Mouse (Mus musculus) MEL (cell line): ENCODE measurements around the gene Zmiz1. TPM values are rescaled to one million over a fixed set of nuclear protein-coding genes. Genes with fewer than 3 reads are reported as not detected.

Source experiments
- DNase-seq: peaks from one replicate; pipeline ENCODE4 v3.0.0; 2011; ENCODE audit warnings: low read depth, low spot score
- H3K27ac ChIP-seq: 2 replicates; pipeline ENCODE4 v1.5.1; 2012; ENCODE audit warnings: low read depth, mild to moderate bottlenecking, control low read depth, low read length, moderate library complexity; ENCODE audit not compliant: control insufficient read depth
- H3K27me3 ChIP-seq, 2 experiments: fragments of 150-350 bp in 1 of 2; sonication (generic) in 1 of 2; 2 replicates each; pipeline ENCODE4 v1.6.1; 2012; ENCODE audit warnings: low read length in 2 of 2, mild to moderate bottlenecking in 2 of 2, improper control_type of control experiment in 1 of 2, moderate library complexity in 1 of 2; ENCODE audit not compliant: insufficient read depth in 2 of 2, control insufficient read depth in 1 of 2
- H3K36me3 ChIP-seq, 2 experiments: 2 replicates each; pipeline ENCODE4 v1.6.1; 2012 to 2014; ENCODE audit warnings: low read length in 2 of 2, improper control_type of control experiment in 1 of 2, inconsistent platforms in 1 of 2, mild to moderate bottlenecking in 1 of 2; ENCODE audit not compliant: insufficient read depth in 2 of 2, control insufficient read depth in 1 of 2
- H3K4me1 ChIP-seq, 2 experiments: fragments of 150-350 bp in 1 of 2; sonication (generic) in 1 of 2; 2 replicates each; pipeline ENCODE4 v1.6.1; 2012; ENCODE audit warnings: low read length in 2 of 2, improper control_type of control experiment in 1 of 2, mild to moderate bottlenecking in 1 of 2; ENCODE audit not compliant: insufficient read depth in 2 of 2, control insufficient read depth in 1 of 2
- H3K4me3 ChIP-seq, 2 experiments: fragments of 150-350 bp in 1 of 2; sonication (generic) in 1 of 2; 2 replicates each; pipeline ENCODE4 v1.5.1; 2012; ENCODE audit warnings: low read depth in 2 of 2, low read length in 2 of 2, mild to moderate bottlenecking in 2 of 2, moderate library complexity in 2 of 2, control low read depth in 1 of 2, improper control_type of control experiment in 1 of 2; ENCODE audit not compliant: control insufficient read depth in 1 of 2, insufficient read depth in 1 of 2
- H3K79me2 ChIP-seq: 2 replicates; pipeline ENCODE4 v1.6.1; 2012; ENCODE audit warnings: mild to moderate bottlenecking, low read length, moderate library complexity; ENCODE audit not compliant: control insufficient read depth, poor library complexity, insufficient read depth
- H3K9ac ChIP-seq: 2 replicates; pipeline ENCODE4 v1.6.1; 2012; ENCODE audit warnings: low read depth, mild to moderate bottlenecking, control low read depth, low read length, moderate library complexity; ENCODE audit not compliant: control insufficient read depth, poor library complexity, severe bottlenecking
- H3K9me3 ChIP-seq: fragments of 150-350 bp; sonication (generic); replicated peaks from 2 replicates; pipeline ENCODE4 v1.6.1; 2012; ENCODE audit warnings: mild to moderate bottlenecking, low read length, improper control_type of control experiment, moderate library complexity; ENCODE audit not compliant: insufficient read depth
- BHLHE40 ChIP-seq: IDR thresholded peaks from 2 replicates; pipeline ENCODE4 v1.6.1; 2012; ENCODE audit warnings: low read depth, mild to moderate bottlenecking, inconsistent platforms, low read length, improper control_type of control experiment, borderline replicate concordance
- CHD1 ChIP-seq: IDR thresholded peaks from 2 replicates; pipeline ENCODE4 v1.6.1; 2012; ENCODE audit warnings: low read depth, mild to moderate bottlenecking, inconsistent platforms, low read length, improper control_type of control experiment
- CHD2 ChIP-seq: IDR thresholded peaks from 2 replicates; pipeline ENCODE4 v1.6.1; 2011; ENCODE audit warnings: low read length, improper control_type of control experiment
- ELF1 ChIP-seq: IDR thresholded peaks from 2 replicates; pipeline ENCODE4 v1.6.1; 2014; ENCODE audit warnings: low read depth, mild to moderate bottlenecking, inconsistent platforms, low read length, improper control_type of control experiment, moderate library complexity
- EP300 ChIP-seq, 2 experiments: IDR thresholded peaks; 2 replicates each; pipeline ENCODE4 v1.6.1; 2011; ENCODE audit warnings: improper control_type of control experiment in 2 of 2, low read length in 2 of 2, low read depth in 1 of 2, mild to moderate bottlenecking in 1 of 2
- MAX ChIP-seq: IDR thresholded peaks from 2 replicates; pipeline ENCODE4 v1.6.1; 2011; ENCODE audit warnings: low read length, improper control_type of control experiment
- MYB ChIP-seq: IDR thresholded peaks from 2 replicates; pipeline ENCODE4 v1.6.1; 2011; ENCODE audit warnings: mild to moderate bottlenecking, low read depth, low read length, improper control_type of control experiment
- NELFE ChIP-seq: IDR thresholded peaks from 2 replicates; pipeline ENCODE4 v1.6.1; 2011; ENCODE audit warnings: low read depth, low read length, improper control_type of control experiment
- POLR2AphosphoS2 ChIP-seq: IDR thresholded peaks from 2 replicates; pipeline ENCODE4 v1.6.1; 2011; ENCODE audit warnings: low read length, improper control_type of control experiment
- SIN3A ChIP-seq: IDR thresholded peaks from 2 replicates; pipeline ENCODE4 v1.6.1; 2012; ENCODE audit warnings: low read length, improper control_type of control experiment, inconsistent platforms
- TBP ChIP-seq: IDR thresholded peaks from 2 replicates; pipeline ENCODE4 v1.8.0; 2011; ENCODE audit warnings: low read depth, low read length, improper control_type of control experiment
- USF2 ChIP-seq, 2 experiments: IDR thresholded peaks; 2 replicates each; pipeline ENCODE4 v1.6.1; 2011 to 2012; ENCODE audit warnings: improper control_type of control experiment in 2 of 2, low read length in 2 of 2, borderline replicate concordance in 1 of 2, inconsistent platforms in 1 of 2, low read depth in 1 of 2, mild to moderate bottlenecking in 1 of 2; ENCODE audit not compliant: insufficient read depth in 1 of 2
- ZC3H11A ChIP-seq: IDR thresholded peaks from 2 replicates; pipeline ENCODE4 v1.6.1; 2012; ENCODE audit warnings: low read depth, mild to moderate bottlenecking, inconsistent platforms, low read length, improper control_type of control experiment
- ZNF384 ChIP-seq: IDR thresholded peaks from 2 replicates; pipeline ENCODE4 v1.6.1; 2012; ENCODE audit warnings: low read depth, mild to moderate bottlenecking, inconsistent platforms, low read length, improper control_type of control experiment
- polyA plus RNA-seq, 2 experiments: library from polyadenylated mRNA; stranded (reverse) in 1 of 2; unstranded in 1 of 2; fragments of >175 nt in 1 of 2; fragments of >200 nt in 1 of 2; gene quantifications; 2 replicates each; pipeline versions ENCODE4 v1.2.1 to v1.2.4; 2012; ENCODE audit warnings: low replicate concordance in 2 of 2, low read depth in 1 of 2; ENCODE audit not compliant: insufficient read length in 2 of 2, insufficient read depth in 1 of 2, missing spikeins in 1 of 2
- total RNA-seq: library from RNA; depleted of rRNA; stranded (reverse); fragments of 300-350 nt; gene quantifications from 2 replicates; pipeline ENCODE4 v1.2.3, GENCODE M21; 2012

The Zmiz1 gene
- total and polyA plus RNA-seq, 3 experiments: 2.7 to 19.9 TPM; not detected in 1

GRCm38 (mm10) chr14:25508757-25509139 is 49.8 kb downstream of the Zmiz1 start:
- Histone ChIP-seq H3K36me3 (peaks cover 2% of the 10 kb centered on the region in 2 experiments; a peak in 2 of 4 replicates), H3K27ac (no peak overlapping the region), H3K27me3 (no peaks in the 10 kb centered on the region), H3K9ac (no peak overlapping the region), H3K79me2 (no peaks in the 10 kb centered on the region), H3K4me3 (no peak overlapping the region), H3K4me1 (peaks cover 0 to 7% of the 10 kb centered on the region in 2 experiments; a peak in 2 of 4 replicates), H3K9me3 (no peaks in the 10 kb centered on the region)
- no peak for DNase-seq
- TF ChIP-seq CHD1 (no peak), MAX (no peak), USF2 (IDR thresholded peaks at IDR 0.05; ENCODE audit: borderline replicate concordance in 1 of 2, insufficient read depth in 1 of 2, low read depth in 1 of 2, low read length in 2 of 2) (no peak), NELFE (no peak)

- peaks cover under 1 to 7% of the 10 kb centered on the region in 2 experiments; a peak in 2 of 4 replicates for H3K4me1 ChIP-seq
- no peaks in the 10 kb centered on the region for H3K9me3 ChIP-seq
- TF ChIP-seq EP300 (IDR thresholded peaks at IDR 0.05; ENCODE audit: low read depth in 1 of 2, low read length in 2 of 2) (no peak), POLR2AphosphoS2 (no peak), CHD2 (no peak), ELF1 (no peak), ZNF384 (no peak), CHD1 (no peak), USF2 (IDR thresholded peaks at IDR 0.05; ENCODE audit: borderline replicate concordance in 1 of 2, insufficient read depth in 1 of 2, low read depth in 1 of 2, low read length in 2 of 2) (no peak), NELFE (no peak), MYB (no peak), BHLHE40 (no peak), SIN3A (no peak), TBP (no peak), ZC3H11A (no peak)
Measured at GRCm38 (mm10) chr14:25509450-25510129, 50.6 kb downstream of the Zmiz1 start.

More at GRCm38 (mm10) chr14:25509450-25510129, 50.6 kb downstream of the Zmiz1 start:
- Histone ChIP-seq H3K36me3 (peaks cover 2% of the 10 kb centered on the region in 2 experiments; a peak in 2 of 4 replicates), H3K27me3 (no peaks in the 10 kb centered on the region), H3K27ac (no peak overlapping the region), H3K79me2 (no peaks in the 10 kb centered on the region), H3K4me3 (no peak overlapping the region), H3K9ac (no peak overlapping the region)
- DNase-seq: no peak
